Mouse (Mus musculus): Measurements from ENCODE around the gene Dmxl2. TPM values are rescaled to one million over a fixed set of nuclear protein-coding genes. Genes with fewer than 3 reads are reported as not detected.

The Dmxl2 gene
- total and polyA plus RNA-seq, 2 experiments from 2014 or later = 4.8 to 26.6 TPM

DNA sequence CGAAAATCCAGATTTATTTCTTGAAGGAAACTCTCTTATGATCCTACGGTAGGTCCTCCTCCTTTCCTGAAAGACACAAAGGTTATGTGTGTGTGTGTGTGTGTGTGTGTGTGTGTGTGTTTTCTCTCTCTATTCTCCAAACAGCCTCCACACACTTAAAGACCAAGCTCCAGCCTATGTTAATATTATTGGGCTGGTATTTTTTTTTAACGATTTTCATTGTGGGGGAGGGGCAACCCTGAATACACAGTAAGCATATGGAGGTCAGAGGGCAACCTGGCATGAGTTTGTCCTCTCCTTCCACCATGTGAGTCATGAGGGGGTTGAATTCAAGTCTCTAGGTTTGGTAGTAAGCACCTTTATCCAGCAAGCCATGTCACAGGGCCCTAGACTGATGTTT lies 1.6 kb downstream of the Dmxl2 start:
- Histone ChIP-seq H3K4me1 (ENCODE audit: control insufficient read depth, insufficient read depth) (no peaks in the 10 kb centered on the region), H3K4me3 (ENCODE audit: low read depth, low read length) (no peak overlapping the region), H3K4me2 (ENCODE audit: low read depth, low read length) (no peak overlapping the region), H3K9me3 (replicated peaks; ENCODE audit: control insufficient read depth, low read length) (no peaks in the 10 kb centered on the region), H3K27ac (ENCODE audit: low read depth) (no peak overlapping the region), H3K9ac (replicated peaks; ENCODE audit: low read depth, low read length) (no peak overlapping the region), H3K27me3 (ENCODE audit: control insufficient read depth, insufficient read depth, low read length) (no peaks in the 10 kb centered on the region), H3K36me3 (replicated peaks; ENCODE audit: control insufficient read depth, insufficient read depth, low read length) (no peaks in the 10 kb centered on the region)
- 77% methylated on average over 3 of the region's 3 CpGs for WGBS
- ATAC-seq (ENCODE audit: insufficient read depth, low read depth) (no peak), DNase-seq (ENCODE audit: low spot score) (no peak)
- TF ChIP-seq EP300 (IDR thresholded peaks at IDR 0.05; ENCODE audit: low read depth) = no peak
- no peak for TF ChIP-seq CTCF (IDR thresholded peaks at IDR 0.05; ENCODE audit: low read depth)

GRCm38 (mm10) chr9:54499291-54499690 lies 2.1 kb downstream of the Dmxl2 start:
- 84% methylated on average over 6 of the region's 6 CpGs for WGBS
- no peak for TF ChIP-seq CTCF (IDR thresholded peaks at IDR 0.05; ENCODE audit: low read depth)
- no peak for TF ChIP-seq EP300 (IDR thresholded peaks at IDR 0.05; ENCODE audit: low read depth)
- H3K4me1 ChIP-seq (ENCODE audit: control insufficient read depth, insufficient read depth) = no peaks in the 10 kb centered on the region
- no peaks in the 10 kb centered on the region for H3K27me3 ChIP-seq (ENCODE audit: control insufficient read depth, insufficient read depth, low read length)
- no peak overlapping the region for H3K9ac ChIP-seq (replicated peaks; ENCODE audit: low read depth, low read length)
- H3K27ac ChIP-seq (ENCODE audit: low read depth) = no peak overlapping the region
- DNase-seq (ENCODE audit: low spot score) = no peak
- no peaks in the 10 kb centered on the region for H3K36me3 ChIP-seq (replicated peaks; ENCODE audit: control insufficient read depth, insufficient read depth, low read length)
- no peaks in the 10 kb centered on the region for H3K9me3 ChIP-seq (replicated peaks; ENCODE audit: control insufficient read depth, low read length)
- H3K4me2 ChIP-seq (ENCODE audit: low read depth, low read length) = no peak overlapping the region
- no peak for ATAC-seq (ENCODE audit: insufficient read depth, low read depth)
- no peak overlapping the region for H3K4me3 ChIP-seq (ENCODE audit: low read depth, low read length)

DNA sequence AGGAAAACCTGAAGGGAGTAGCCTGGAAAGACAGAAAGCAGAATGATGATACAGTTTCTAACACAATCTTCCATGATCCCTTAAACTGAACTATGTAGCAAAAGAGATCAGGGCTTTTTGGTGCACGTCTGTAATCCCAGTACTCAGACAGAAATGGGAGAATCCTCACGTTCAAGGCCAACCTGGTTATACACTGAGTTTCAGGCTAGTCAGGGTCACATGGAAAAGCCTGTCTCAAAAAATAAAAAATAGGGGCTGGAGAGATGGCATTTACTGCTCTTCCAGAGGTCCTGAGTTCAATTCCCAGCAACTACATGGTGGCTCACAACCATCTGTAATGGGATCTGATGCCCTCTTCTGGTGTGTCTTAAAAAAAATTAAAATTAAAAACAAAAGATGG lies 11.0 kb downstream of the Dmxl2 start:
- ATAC-seq (ENCODE audit: insufficient read depth, low read depth) (no peak), DNase-seq (ENCODE audit: low spot score) (no peak)
- Histone ChIP-seq H3K4me1 (ENCODE audit: control insufficient read depth, insufficient read depth) (no peaks in the 10 kb centered on the region), H3K36me3 (replicated peaks; ENCODE audit: control insufficient read depth, insufficient read depth, low read length) (no peaks in the 10 kb centered on the region), H3K27me3 (ENCODE audit: control insufficient read depth, insufficient read depth, low read length) (no peaks in the 10 kb centered on the region), H3K27ac (ENCODE audit: low read depth) (no peak overlapping the region), H3K4me3 (ENCODE audit: low read depth, low read length) (no peak overlapping the region), H3K9ac (replicated peaks; ENCODE audit: low read depth, low read length) (no peak overlapping the region), H3K4me2 (ENCODE audit: low read depth, low read length) (no peak overlapping the region), H3K9me3 (replicated peaks; ENCODE audit: control insufficient read depth, low read length) (no peaks in the 10 kb centered on the region)
- TF ChIP-seq CTCF (IDR thresholded peaks at IDR 0.05; ENCODE audit: low read depth) (no peak), EP300 (IDR thresholded peaks at IDR 0.05; ENCODE audit: low read depth) (no peak)
- 82% methylated on average over 2 of the region's 2 CpGs for WGBS

- no peak overlapping the region for H3K4me3 ChIP-seq (ENCODE audit: low read depth, low read length)
- WGBS = 62% methylated on average over 2 of the region's 2 CpGs
- DNase-seq (ENCODE audit: low spot score) (no peak), ATAC-seq (ENCODE audit: insufficient read depth, low read depth) (no peak)
- H3K36me3 ChIP-seq (replicated peaks; ENCODE audit: control insufficient read depth, insufficient read depth, low read length) = no peaks in the 10 kb centered on the region
- no peaks in the 10 kb centered on the region for H3K9me3 ChIP-seq (replicated peaks; ENCODE audit: control insufficient read depth, low read length)
- no peak overlapping the region for H3K4me2 ChIP-seq (ENCODE audit: low read depth, low read length)
- H3K9ac ChIP-seq (replicated peaks; ENCODE audit: low read depth, low read length) = no peak overlapping the region
- no peak for TF ChIP-seq EP300 (IDR thresholded peaks at IDR 0.05; ENCODE audit: low read depth)
- TF ChIP-seq CTCF (IDR thresholded peaks at IDR 0.05; ENCODE audit: low read depth) = no peak
- H3K27me3 ChIP-seq (ENCODE audit: control insufficient read depth, insufficient read depth, low read length) = no peaks in the 10 kb centered on the region
- H3K27ac ChIP-seq (ENCODE audit: low read depth) = no peak overlapping the region
- H3K4me1 ChIP-seq (ENCODE audit: control insufficient read depth, insufficient read depth) = no peaks in the 10 kb centered on the region
Measured at GRCm38 (mm10) chr9:54489599-54489998, 11.8 kb downstream of the Dmxl2 start.

GRCm38 (mm10) chr9:54484927-54485326 lies 16.5 kb downstream of the Dmxl2 start:
- TF ChIP-seq CTCF (IDR thresholded peaks at IDR 0.05; ENCODE audit: low read depth) = no peak
- no peak for TF ChIP-seq EP300 (IDR thresholded peaks at IDR 0.05; ENCODE audit: low read depth)
- H3K9me3 ChIP-seq (replicated peaks; ENCODE audit: control insufficient read depth, low read length) = no peaks in the 10 kb centered on the region
- no peak overlapping the region for H3K4me3 ChIP-seq (ENCODE audit: low read depth, low read length)
- no peaks in the 10 kb centered on the region for H3K4me1 ChIP-seq (ENCODE audit: control insufficient read depth, insufficient read depth)
- no peak for DNase-seq (ENCODE audit: low spot score)
- no peaks in the 10 kb centered on the region for H3K27me3 ChIP-seq (ENCODE audit: control insufficient read depth, insufficient read depth, low read length)
- H3K9ac ChIP-seq (replicated peaks; ENCODE audit: low read depth, low read length) = no peak overlapping the region
- 83% methylated on average over 2 of the region's 2 CpGs for WGBS
- ATAC-seq (ENCODE audit: insufficient read depth, low read depth) = no peak
- no peak overlapping the region for H3K27ac ChIP-seq (ENCODE audit: low read depth)
- no peak overlapping the region for H3K4me2 ChIP-seq (ENCODE audit: low read depth, low read length)
- H3K36me3 ChIP-seq (replicated peaks; ENCODE audit: control insufficient read depth, insufficient read depth, low read length) = no peaks in the 10 kb centered on the region

GRCm38 (mm10) chr9:54483215-54483614 lies 18.2 kb downstream of the Dmxl2 start:
- TF ChIP-seq EP300 (IDR thresholded peaks at IDR 0.05; ENCODE audit: low read depth) (no peak), CTCF (IDR thresholded peaks at IDR 0.05; ENCODE audit: low read depth) (no peak)
- Histone ChIP-seq H3K27ac (ENCODE audit: low read depth) (no peak overlapping the region), H3K9ac (replicated peaks; ENCODE audit: low read depth, low read length) (no peak overlapping the region), H3K4me2 (ENCODE audit: low read depth, low read length) (no peak overlapping the region), H3K4me3 (ENCODE audit: low read depth, low read length) (no peak overlapping the region), H3K27me3 (ENCODE audit: control insufficient read depth, insufficient read depth, low read length) (no peaks in the 10 kb centered on the region), H3K36me3 (replicated peaks; ENCODE audit: control insufficient read depth, insufficient read depth, low read length) (no peaks in the 10 kb centered on the region), H3K9me3 (replicated peaks; ENCODE audit: control insufficient read depth, low read length) (no peaks in the 10 kb centered on the region), H3K4me1 (ENCODE audit: control insufficient read depth, insufficient read depth) (no peaks in the 10 kb centered on the region)
- WGBS = 62% methylated on average over 4 of the region's 4 CpGs
- no peak for DNase-seq (ENCODE audit: low spot score)
- ATAC-seq (ENCODE audit: insufficient read depth, low read depth) = no peak

Measured in heart, postnatal 0 days (tissue).